Mouse (Mus musculus) liver, postnatal 0 days (tissue): ENCODE results near the gene Mapk12. TPM values are rescaled to one million over a fixed set of nuclear protein-coding genes. Genes with fewer than 3 reads are reported as not detected.

Experiments
- ATAC-seq: fragments of 200-750 bp; cut with Nextera tagmentation; 2 replicates; pipeline ENCODE4 v1.8.0; 2017; ENCODE audit warnings: mild to moderate bottlenecking, moderate library complexity
- DNase-seq: peaks from one replicate; pipeline ENCODE4 v3.0.0-alpha.2; 2016
- H3K27ac ChIP-seq: fragments of 300-500 bp; sonication (generic); 2 replicates; pipeline ENCODE4 v1.5.1; 2014; ENCODE audit warnings: antibody characterized with exemption, moderate library complexity, mild to moderate bottlenecking, low read depth
- H3K27me3 ChIP-seq: fragments of 300-500 bp; sonication (generic); 2 replicates; pipeline ENCODE4 v1.6.1; 2014; ENCODE audit warnings: low read length, control low read depth, mixed read lengths; ENCODE audit not compliant: insufficient read depth
- H3K36me3 ChIP-seq: fragments of 300-500 bp; sonication (generic); replicated peaks from 2 replicates; pipeline ENCODE4 v1.6.1; 2014; ENCODE audit warnings: mild to moderate bottlenecking, control low read depth, low read length, moderate library complexity, mixed read lengths; ENCODE audit not compliant: insufficient read depth
- H3K4me1 ChIP-seq: fragments of 300-500 bp; sonication (generic); 2 replicates; pipeline ENCODE4 v1.6.1; 2014; ENCODE audit warnings: antibody characterized with exemption, mild to moderate bottlenecking, control low read depth; ENCODE audit not compliant: insufficient read depth
- H3K4me2 ChIP-seq: fragments of 300-500 bp; sonication (generic); 2 replicates; pipeline ENCODE4 v1.6.1; 2014; ENCODE audit warnings: low read depth, mild to moderate bottlenecking, low read length, moderate library complexity, mixed read lengths
- H3K4me3 ChIP-seq: fragments of 300-500 bp; sonication (generic); 2 replicates; pipeline ENCODE4 v1.5.1; 2014; ENCODE audit warnings: low read depth, low read length
- H3K9ac ChIP-seq: fragments of 300-500 bp; sonication (generic); replicated peaks from 2 replicates; pipeline ENCODE4 v1.6.1; 2014; ENCODE audit warnings: mild to moderate bottlenecking, moderate library complexity
- H3K9me3 ChIP-seq: fragments of 300-500 bp; sonication (generic); 2 replicates; pipeline ENCODE4 v1.6.1; 2016; ENCODE audit warnings: mild to moderate bottlenecking, control low read depth, low read length, mixed read lengths
- CTCF ChIP-seq: sonication (generic); IDR thresholded peaks from 2 replicates; pipeline ENCODE4 v1.5.1; 2016; ENCODE audit warnings: antibody characterized with exemption, low read depth
- EP300 ChIP-seq: IDR thresholded peaks from 2 replicates; pipeline ENCODE4 v1.6.1; 2016; ENCODE audit warnings: antibody characterized with exemption, low read depth, mild to moderate bottlenecking
- WGBS: fragments of 180-500 bp; shearing (Covaris S2); extraction: QIAGEN DNeasy Blood & Tissue Kit; methylation state at CpG from one replicate; pipeline ENCODE4 v1.1.7; 2014; ENCODE audit not compliant: insufficient replicate concordance; 5-methylcytosine and 5-hydroxymethylcytosine counted together
- polyA plus RNA-seq: library from polyadenylated mRNA; unstranded; fragments of >200 nt; fragmentation: Nextera tagmentation; extraction: Ambion mirVana; gene quantifications from 2 replicates; pipeline ENCODE4 v1.2.1, GENCODE M21; 2015

Mapk12 gene
- polyA plus RNA-seq, 1 experiment from 2014 or later = 2.4 TPM

GRCm38 (mm10) chr15:89173024-89173905, 32.8 kb upstream of the Mapk12 start:
- TF ChIP-seq CTCF (no peak), EP300 (no peak)
- DNase-seq = peak; percentile 56
- WGBS = under 1% methylated on average over 56 of the region's 65 CpGs
- H3K27ac ChIP-seq = peak overlapping the region; percentile 84
- H3K27me3 ChIP-seq = peaks cover 11% of the 10 kb centered on the region; the same call in 1 of the 2 replicates
- H3K4me1 ChIP-seq = peaks cover 76% of the 10 kb centered on the region
- H3K9me3 ChIP-seq = no peaks in the 10 kb centered on the region
- H3K36me3 ChIP-seq = no peaks in the 10 kb centered on the region; the same call in 1 of the 2 replicates
- peak overlapping the region; percentile 91 for H3K4me2 ChIP-seq
- peak overlapping the region; percentile 70 for H3K9ac ChIP-seq
- peak; percentile 24; the same call in 1 of the 2 replicates for ATAC-seq
- H3K4me3 ChIP-seq = peak overlapping the region; percentile 58

- no peak for ATAC-seq
- Histone ChIP-seq H3K4me2 (peak overlapping the region; percentile 91), H3K27ac (peak overlapping the region; percentile 84), H3K4me3 (peak overlapping the region; percentile 58), H3K9ac (peak overlapping the region; percentile 70), H3K36me3 (peaks cover 4% of the 10 kb centered on the region), H3K27me3 (peaks cover 11% of the 10 kb centered on the region; the same call in 1 of the 2 replicates), H3K4me1 (peaks cover 68% of the 10 kb centered on the region), H3K9me3 (no peaks in the 10 kb centered on the region)
- DNase-seq = no peak
- TF ChIP-seq CTCF (no peak), EP300 (no peak)
- WGBS = 34% methylated on average over 17 of the region's 17 CpGs
These were observed 31.9 kb upstream of the Mapk12 start for GRCm38 (mm10) chr15:89172276-89172935.

- peak overlapping the region; percentile 29; the same call in 1 of the 2 replicates for H3K27ac ChIP-seq
- no peaks in the 10 kb centered on the region for H3K9me3 ChIP-seq
- peak overlapping the region; percentile 91; the same call in 1 of the 2 replicates for H3K4me2 ChIP-seq
- 70% methylated on average over 5 of the region's 5 CpGs for WGBS
- H3K9ac ChIP-seq = no peak overlapping the region
- peaks cover 11% of the 10 kb centered on the region; the same call in 1 of the 2 replicates for H3K27me3 ChIP-seq
- H3K4me3 ChIP-seq = no peak overlapping the region
- H3K4me1 ChIP-seq = peaks cover 59% of the 10 kb centered on the region
- DNase-seq = no peak
- peaks cover 12% of the 10 kb centered on the region for H3K36me3 ChIP-seq
- no peak for TF ChIP-seq CTCF
- TF ChIP-seq EP300 = no peak
- no peak for ATAC-seq
These were observed 31.1 kb upstream of the Mapk12 start for GRCm38 (mm10) chr15:89171526-89172051.

GRCm38 (mm10) chr15:89170102-89170501, 29.6 kb upstream of the Mapk12 start:
- WGBS = 37% methylated on average over 3 of the region's 3 CpGs
- peak; percentile 67 for ATAC-seq
- peaks cover 51% of the 10 kb centered on the region for H3K4me1 ChIP-seq

GRCm38 (mm10) chr15:89169431-89169830, 28.9 kb upstream of the Mapk12 start:
- H3K4me3 ChIP-seq = no peak overlapping the region
- peak; percentile 57 for DNase-seq
- TF ChIP-seq CTCF = no peak
- TF ChIP-seq EP300 = no peak
- peak overlapping the region; percentile 29; the same call in 1 of the 2 replicates for H3K4me2 ChIP-seq
- peak overlapping the region; percentile 80 for H3K27ac ChIP-seq
- 41% methylated on average over 10 of the region's 10 CpGs for WGBS
- peaks cover 11% of the 10 kb centered on the region; the same call in 1 of the 2 replicates for H3K27me3 ChIP-seq
- no peaks in the 10 kb centered on the region for H3K9me3 ChIP-seq
- 0 out of 2 replicates have a peak overlapping the region, but pooled peaks have one; percentile 41 for H3K9ac ChIP-seq
- H3K4me1 ChIP-seq = peaks cover 44% of the 10 kb centered on the region
- ATAC-seq = peak; percentile 35
- peaks cover 29% of the 10 kb centered on the region for H3K36me3 ChIP-seq

More at GRCm38 (mm10) chr15:89170102-89170501, 29.6 kb upstream of the Mapk12 start:
- H3K27me3 ChIP-seq = peaks cover 11% of the 10 kb centered on the region; the same call in 1 of the 2 replicates
- peak overlapping the region; percentile 41; the same call in 1 of the 2 replicates for H3K9ac ChIP-seq
- TF ChIP-seq EP300 = peak; percentile 29; the same call in 1 of the 2 replicates
- TF ChIP-seq CTCF = no peak
- H3K9me3 ChIP-seq = no peaks in the 10 kb centered on the region
- DNase-seq = peak; percentile 53
- H3K4me2 ChIP-seq = peak overlapping the region; percentile 29; the same call in 1 of the 2 replicates
- peaks cover 24% of the 10 kb centered on the region for H3K36me3 ChIP-seq
- peak overlapping the region; percentile 80 for H3K27ac ChIP-seq
- H3K4me3 ChIP-seq = no peak overlapping the region
